Mouse (Mus musculus): ENCODE data around the gene Olfr272.

GRCm38 (mm10) chr4:52949005-52949404 lies 30.0 kb upstream of the Olfr272 start:
- no peak for TF ChIP-seq CTCF (IDR thresholded peaks at IDR 0.05)
- TF ChIP-seq EP300 (IDR thresholded peaks at IDR 0.05), result no peak
